Mouse (Mus musculus) limb, embryonic 13.5 days (tissue): ENCODE measurements around the gene Dcp1a. TPM values are rescaled to one million over a fixed set of nuclear protein-coding genes. Genes with fewer than 3 reads are reported as not detected.

Experiments
- ATAC-seq: fragments of 200-750 bp; cut with Nextera tagmentation; 2 replicates; pipeline ENCODE4 v1.8.0; 2017; ENCODE audit warnings: low read depth, moderate number of reproducible peaks, moderate TSS enrichment; ENCODE audit not compliant: low FRiP score
- H3K27ac ChIP-seq: fragments of 300-500 bp; sonication (generic); 2 replicates; pipeline ENCODE4 v1.5.1; 2015; ENCODE audit warnings: inconsistent platforms, mild to moderate bottlenecking, moderate library complexity
- H3K27me3 ChIP-seq: fragments of 300-500 bp; sonication (generic); 2 replicates; pipeline ENCODE4 v1.6.1; 2015; ENCODE audit warnings: mild to moderate bottlenecking, inconsistent platforms
- H3K36me3 ChIP-seq: fragments of 300-500 bp; sonication (generic); 2 replicates; pipeline ENCODE4 v1.6.1; 2015; ENCODE audit warnings: inconsistent platforms, mild to moderate bottlenecking, moderate library complexity
- H3K4me1 ChIP-seq: fragments of 300-500 bp; sonication (generic); 2 replicates; pipeline ENCODE4 v1.6.1; 2015; ENCODE audit warnings: inconsistent platforms
- H3K4me2 ChIP-seq: fragments of 300-500 bp; sonication (generic); replicated peaks from 2 replicates; pipeline ENCODE4 v1.6.1; 2015; ENCODE audit warnings: inconsistent platforms, mild to moderate bottlenecking, moderate library complexity
- H3K4me3 ChIP-seq: fragments of 300-500 bp; sonication (generic); 2 replicates; pipeline ENCODE4 v1.5.1; 2015; ENCODE audit warnings: moderate library complexity, mild to moderate bottlenecking, inconsistent platforms
- H3K9ac ChIP-seq: fragments of 300-500 bp; sonication (generic); 2 replicates; pipeline ENCODE4 v1.6.1; 2015; ENCODE audit warnings: mild to moderate bottlenecking, inconsistent platforms
- H3K9me3 ChIP-seq: fragments of 300-500 bp; sonication (generic); 2 replicates; pipeline ENCODE4 v1.6.1; 2016; ENCODE audit warnings: inconsistent platforms
- WGBS: fragments of 180-500 bp; shearing (Covaris S2); methylation state at CpG from one replicate; pipeline ENCODE4 v1.1.7; 2015; 5-methylcytosine and 5-hydroxymethylcytosine counted together
- polyA plus RNA-seq: library from polyadenylated mRNA; unstranded; fragments of >200 nt; fragmentation: Nextera tagmentation; extraction: Ambion mirVana; gene quantifications from 2 replicates; pipeline ENCODE4 v1.2.1, GENCODE M21; 2015

Gene Dcp1a
- polyA plus RNA-seq, 1 experiment from 2014 or later, result 35.6 TPM

DNA sequence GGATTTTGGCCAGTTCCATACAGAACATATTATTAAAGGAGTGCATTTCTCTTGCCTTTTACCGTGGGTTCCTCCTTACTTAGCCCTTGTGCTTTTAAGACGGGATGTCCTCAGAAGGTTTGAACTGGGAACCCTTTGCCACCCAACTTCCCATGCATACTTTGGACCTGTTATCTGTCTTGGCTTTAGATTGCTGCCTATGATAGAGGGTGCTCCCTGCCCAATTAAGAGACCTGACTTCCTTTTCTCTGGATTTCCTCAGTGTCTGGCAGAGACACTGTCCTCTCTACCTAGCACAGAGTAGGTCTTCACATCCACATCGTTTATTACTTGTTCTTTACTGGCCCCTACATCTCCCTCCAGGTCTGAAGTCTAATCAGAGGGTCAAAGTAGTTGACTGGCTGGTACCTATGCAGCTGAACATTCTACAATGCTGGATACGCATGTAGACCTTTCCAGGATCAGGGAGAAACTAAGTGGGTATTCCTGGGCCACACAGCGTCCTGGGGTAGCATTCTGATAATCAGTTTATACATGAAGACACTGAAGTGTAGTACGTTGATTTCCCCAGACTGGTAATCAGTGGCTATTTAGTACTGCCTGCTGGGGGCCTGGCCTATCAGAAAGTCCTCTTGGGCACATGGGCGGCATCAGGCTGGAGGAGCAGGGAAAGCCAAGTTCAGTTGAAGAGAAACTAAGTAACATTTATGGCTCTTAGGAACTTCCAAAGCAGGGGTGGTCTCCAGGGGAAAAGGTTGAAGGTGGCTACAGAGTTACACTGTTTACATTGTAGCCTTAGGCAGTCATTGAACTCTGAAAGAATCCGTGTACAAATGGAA lies 71.1 kb downstream of the Dcp1a start:
- no peaks in the 10 kb centered on the region for H3K27me3 ChIP-seq
- peak overlapping the region; percentile 85 for H3K4me3 ChIP-seq
- no peak for ATAC-seq
- H3K36me3 ChIP-seq, result peaks cover 10% of the 10 kb centered on the region
- peak overlapping the region; percentile 82 for H3K4me2 ChIP-seq
- H3K9me3 ChIP-seq, result 0 out of 2 replicates have a peak, but pooled peaks cover 1% of the 10 kb centered on the region
- peaks cover 28% of the 10 kb centered on the region for H3K4me1 ChIP-seq
- peak overlapping the region; percentile 93 for H3K9ac ChIP-seq
- 32% methylated on average over 8 of the region's 8 CpGs for WGBS
- H3K27ac ChIP-seq, result peak overlapping the region; percentile 92; the same call in 1 of the 2 replicates

- Histone ChIP-seq H3K36me3 (peaks cover 21% of the 10 kb centered on the region), H3K9me3 (0 out of 2 replicates have a peak, but pooled peaks cover 3% of the 10 kb centered on the region), H3K4me3 (peak overlapping the region; percentile 85), H3K4me2 (peak overlapping the region; percentile 82), H3K27ac (no peak overlapping the region), H3K4me1 (peaks cover 28% of the 10 kb centered on the region), H3K9ac (no peak overlapping the region), H3K27me3 (no peaks in the 10 kb centered on the region)
- no peak for ATAC-seq
- 75% methylated on average over 5 of the region's 5 CpGs for WGBS
Observed at GRCm38 (mm10) chr14:30551509-30551908, 72.2 kb downstream of the Dcp1a start.

- Histone ChIP-seq H3K9ac (no peak overlapping the region), H3K4me3 (no peak overlapping the region), H3K27ac (no peak overlapping the region), H3K4me1 (peaks cover 28% of the 10 kb centered on the region), H3K9me3 (0 out of 2 replicates have a peak, but pooled peaks cover 3% of the 10 kb centered on the region), H3K27me3 (no peaks in the 10 kb centered on the region), H3K4me2 (no peak overlapping the region), H3K36me3 (peaks cover 26% of the 10 kb centered on the region)
- 91% methylated on average over 2 of the region's 2 CpGs for WGBS
- no peak for ATAC-seq
Observed at GRCm38 (mm10) chr14:30551981-30552380, 72.6 kb downstream of the Dcp1a start.

- Histone ChIP-seq H3K4me2 (no peak overlapping the region), H3K9me3 (0 out of 2 replicates have a peak, but pooled peaks cover 3% of the 10 kb centered on the region), H3K27ac (no peak overlapping the region), H3K9ac (no peak overlapping the region), H3K27me3 (no peaks in the 10 kb centered on the region), H3K36me3 (peaks cover 35% of the 10 kb centered on the region), H3K4me3 (no peak overlapping the region), H3K4me1 (peaks cover 24% of the 10 kb centered on the region)
- ATAC-seq, result no peak
- 85% methylated on average over 4 of the region's 4 CpGs for WGBS
Observed at GRCm38 (mm10) chr14:30553185-30553584, 73.8 kb downstream of the Dcp1a start.

DNA sequence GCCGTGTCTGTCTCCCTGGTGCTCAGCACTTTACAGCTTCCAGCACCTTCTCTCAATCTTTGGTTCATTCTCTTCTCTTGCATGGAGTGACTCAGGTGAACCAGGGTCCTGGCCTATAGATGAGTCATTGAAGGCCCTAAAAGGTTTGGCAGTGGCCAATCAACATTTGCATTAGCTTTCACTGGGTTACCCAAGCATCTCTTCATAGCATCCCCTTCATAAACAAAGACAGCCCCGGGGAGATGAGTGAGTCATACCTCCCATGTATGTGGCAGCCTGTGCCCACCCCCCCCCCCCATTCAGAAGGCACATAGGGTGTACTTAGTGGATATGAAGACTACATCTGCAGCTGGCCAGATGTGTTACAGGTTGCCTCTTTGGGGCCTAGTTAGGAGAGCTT lies 77.3 kb downstream of the Dcp1a start:
- Histone ChIP-seq H3K36me3 (peaks cover 69% of the 10 kb centered on the region), H3K27me3 (no peaks in the 10 kb centered on the region)
- 89% methylated on average over 2 of the region's 2 CpGs for WGBS

DNA sequence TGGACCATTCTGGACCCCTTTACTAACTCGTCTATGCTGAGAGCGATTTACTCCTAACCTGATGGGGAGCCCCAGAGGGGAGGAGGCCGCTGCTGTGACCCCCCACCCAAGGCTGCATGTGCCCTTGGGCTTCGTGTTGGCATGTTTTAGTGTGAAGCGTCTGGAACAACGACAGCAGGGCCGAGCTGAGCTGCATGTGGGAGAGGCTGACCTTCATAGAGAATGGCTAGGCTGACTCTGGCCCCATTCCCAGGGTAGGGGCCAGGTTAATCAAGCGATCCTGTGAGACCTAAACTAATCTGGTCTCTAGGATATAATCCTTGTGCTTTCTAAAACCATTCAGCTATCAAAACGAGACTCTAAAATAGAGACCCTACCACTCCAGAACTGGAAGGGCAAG lies 78.4 kb downstream of the Dcp1a start:
- Histone ChIP-seq H3K27me3 (no peaks in the 10 kb centered on the region), H3K9ac (no peak overlapping the region), H3K4me3 (no peak overlapping the region), H3K4me1 (no peaks in the 10 kb centered on the region), H3K36me3 (peaks cover 75% of the 10 kb centered on the region), H3K4me2 (no peak overlapping the region), H3K9me3 (0 out of 2 replicates have a peak, but pooled peaks cover 3% of the 10 kb centered on the region), H3K27ac (no peak overlapping the region)
- ATAC-seq, result no peak
- 75% methylated on average over 9 of the region's 9 CpGs for WGBS

More for the DNA sequence above, 77.3 kb downstream of the Dcp1a start:
- H3K4me2 ChIP-seq, result no peak overlapping the region
- H3K27ac ChIP-seq, result no peak overlapping the region
- 0 out of 2 replicates have a peak, but pooled peaks cover 3% of the 10 kb centered on the region for H3K9me3 ChIP-seq
- no peak overlapping the region for H3K9ac ChIP-seq
- H3K4me3 ChIP-seq, result no peak overlapping the region
- ATAC-seq, result no peak
- peaks cover 1% of the 10 kb centered on the region for H3K4me1 ChIP-seq

GRCm38 (mm10) chr14:30559321-30559850 lies 80.1 kb downstream of the Dcp1a start:
- 82% methylated on average over 17 of the region's 17 CpGs for WGBS
- peak; percentile 69 for ATAC-seq
- H3K9ac ChIP-seq, result no peak overlapping the region
- H3K4me1 ChIP-seq, result no peaks in the 10 kb centered on the region
- H3K4me3 ChIP-seq, result no peak overlapping the region
- H3K27me3 ChIP-seq, result no peaks in the 10 kb centered on the region
- no peak overlapping the region for H3K4me2 ChIP-seq
- H3K36me3 ChIP-seq, result peaks cover 78% of the 10 kb centered on the region
- no peak overlapping the region for H3K27ac ChIP-seq
- 0 out of 2 replicates have a peak, but pooled peaks cover 3% of the 10 kb centered on the region for H3K9me3 ChIP-seq

DNA sequence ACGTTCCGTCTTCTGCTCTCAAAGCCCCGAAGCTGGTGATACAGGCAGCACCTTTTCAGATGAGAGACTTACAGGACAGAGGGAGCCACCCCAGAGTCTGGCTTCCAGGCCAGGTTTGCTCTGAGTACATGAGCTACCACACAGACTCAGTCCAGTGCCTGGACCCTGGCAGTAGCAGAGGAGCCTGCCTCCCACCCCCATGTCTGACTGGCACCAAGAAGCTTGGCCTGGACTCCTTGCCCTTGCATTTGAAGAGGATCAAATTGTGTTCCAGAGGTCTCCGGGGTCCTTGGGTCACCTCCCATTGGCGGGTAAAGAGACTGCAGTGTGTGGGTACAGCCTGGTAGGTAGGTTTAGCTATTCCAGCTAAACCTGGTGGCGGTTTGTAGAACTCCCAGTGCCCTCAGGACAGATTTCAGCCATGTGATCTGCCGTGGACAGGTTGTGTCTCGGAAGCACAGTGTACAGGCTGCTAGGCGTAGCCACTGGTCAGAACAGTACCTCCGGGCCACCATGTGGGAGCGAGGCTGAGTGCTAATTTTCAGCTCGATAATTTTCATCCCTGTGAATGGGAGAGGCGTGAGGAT lies 81.6 kb downstream of the Dcp1a start:
- Histone ChIP-seq H3K4me2 (no peak overlapping the region), H3K36me3 (peaks cover 83% of the 10 kb centered on the region), H3K9ac (no peak overlapping the region), H3K27me3 (no peaks in the 10 kb centered on the region), H3K9me3 (no peaks in the 10 kb centered on the region), H3K4me3 (no peak overlapping the region), H3K4me1 (no peaks in the 10 kb centered on the region), H3K27ac (no peak overlapping the region)
- WGBS, result 94% methylated on average over 13 of the region's 13 CpGs
- ATAC-seq, result no peak

DNA sequence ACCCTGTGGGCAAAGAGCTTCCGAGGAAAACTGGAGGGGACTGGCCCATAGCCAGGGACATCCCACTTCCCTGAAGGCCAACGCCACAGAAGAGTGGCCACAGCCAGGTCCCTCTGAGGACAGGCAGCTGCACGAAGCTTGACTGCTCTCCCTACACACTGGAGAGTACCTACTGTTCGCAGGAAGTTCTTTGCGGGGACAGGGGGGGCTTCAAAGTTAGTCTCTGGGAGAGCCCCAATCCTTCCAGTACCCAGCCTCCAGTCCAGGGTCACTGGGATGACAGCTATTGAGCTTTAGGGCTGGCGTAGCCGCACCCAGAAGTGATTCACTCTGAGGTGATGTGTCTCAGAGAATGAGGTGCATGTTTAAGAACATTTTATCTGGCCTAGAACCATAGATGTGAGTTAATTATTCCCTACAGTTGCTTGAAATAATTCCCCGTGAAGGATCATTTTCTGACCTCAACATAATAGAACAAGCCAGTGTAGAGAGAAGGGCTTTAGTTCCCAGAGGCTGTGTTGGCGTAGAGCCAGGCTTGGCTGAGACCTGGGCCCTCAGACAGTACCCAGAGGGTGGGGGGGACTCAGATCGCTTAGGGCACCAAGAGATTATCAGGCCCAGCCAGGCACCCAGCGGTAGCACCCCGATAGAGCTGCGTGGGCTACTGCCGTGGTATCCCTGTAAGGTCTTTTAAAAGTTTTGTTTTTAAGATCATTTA lies 82.3 kb downstream of the Dcp1a start:
- Histone ChIP-seq H3K27ac (no peak overlapping the region; the same call in 1 of the 2 replicates), H3K9me3 (no peaks in the 10 kb centered on the region), H3K4me3 (no peak overlapping the region), H3K4me1 (no peaks in the 10 kb centered on the region), H3K27me3 (no peaks in the 10 kb centered on the region), H3K9ac (no peak overlapping the region), H3K4me2 (no peak overlapping the region), H3K36me3 (peaks cover 83% of the 10 kb centered on the region)
- 90% methylated on average over 14 of the region's 14 CpGs for WGBS
- no peak for ATAC-seq

GRCm38 (mm10) chr14:30562343-30562742 lies 83.0 kb downstream of the Dcp1a start:
- no peaks in the 10 kb centered on the region for H3K27me3 ChIP-seq
- no peaks in the 10 kb centered on the region for H3K9me3 ChIP-seq
- H3K9ac ChIP-seq, result no peak overlapping the region
- no peak overlapping the region for H3K4me2 ChIP-seq
- no peak overlapping the region for H3K27ac ChIP-seq
- no peak overlapping the region for H3K4me3 ChIP-seq
- no peak for ATAC-seq
- H3K36me3 ChIP-seq, result peaks cover 83% of the 10 kb centered on the region
- no peaks in the 10 kb centered on the region for H3K4me1 ChIP-seq

DNA sequence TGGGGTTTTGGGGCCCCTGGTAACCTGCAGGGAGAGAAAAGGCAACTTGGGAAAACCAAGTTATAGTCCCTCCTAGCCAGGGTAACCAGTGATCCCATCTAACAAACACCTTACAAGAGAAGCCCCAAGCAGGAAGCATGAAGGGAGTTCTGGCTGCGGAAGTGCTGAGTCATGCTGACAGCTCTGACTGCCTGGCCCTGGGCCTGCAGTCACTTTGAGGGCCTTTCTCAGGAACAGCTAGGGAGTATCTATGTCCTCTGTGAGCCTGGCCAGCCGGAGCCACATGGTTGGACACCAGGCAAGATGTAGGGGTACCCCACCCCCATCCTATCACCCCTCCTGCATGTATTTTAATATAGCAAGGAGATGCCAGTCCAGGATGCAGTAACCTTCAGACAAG lies 85.1 kb downstream of the Dcp1a start:
- Histone ChIP-seq H3K9me3 (no peaks in the 10 kb centered on the region), H3K4me1 (no peaks in the 10 kb centered on the region), H3K27me3 (no peaks in the 10 kb centered on the region), H3K4me2 (no peak overlapping the region), H3K9ac (no peak overlapping the region), H3K36me3 (peaks cover 86% of the 10 kb centered on the region), H3K4me3 (no peak overlapping the region), H3K27ac (no peak overlapping the region)
- WGBS, result 89% methylated on average over 2 of the region's 2 CpGs
- ATAC-seq, result no peak

DNA sequence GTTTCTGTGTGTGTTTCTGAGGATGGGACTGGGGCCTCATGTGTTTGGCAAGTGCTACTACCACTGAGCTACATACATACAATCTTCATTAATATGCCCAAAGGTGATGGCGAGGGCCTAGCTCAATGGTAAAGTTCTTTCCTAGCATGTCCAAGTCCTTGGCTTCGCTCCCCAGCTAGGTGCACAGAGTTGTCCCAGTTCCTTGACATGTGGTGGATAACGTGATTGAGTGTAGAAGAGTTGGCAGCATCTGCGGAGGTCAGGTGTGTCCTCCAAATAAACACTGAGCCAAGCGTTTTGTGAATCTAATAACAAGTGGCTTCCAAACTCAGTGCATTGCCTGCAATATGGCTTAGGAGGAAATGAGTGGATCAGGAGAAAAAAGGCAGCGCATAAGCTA lies 87.0 kb downstream of the Dcp1a start:
- Histone ChIP-seq H3K4me2 (no peak overlapping the region), H3K4me1 (no peaks in the 10 kb centered on the region), H3K36me3 (peaks cover 85% of the 10 kb centered on the region), H3K4me3 (no peak overlapping the region), H3K9me3 (no peaks in the 10 kb centered on the region), H3K27me3 (no peaks in the 10 kb centered on the region), H3K27ac (no peak overlapping the region), H3K9ac (no peak overlapping the region)
- 88% methylated on average over 6 of the region's 6 CpGs for WGBS
- no peak for ATAC-seq
